Mouse (Mus musculus) adrenal gland (tissue): ENCODE results near the gene Casq2.

ENCODE experiments used
- intact Hi-C: fragments of 180-260 bp; cut with DNase I; formaldehyde crosslinking; loops from one replicate; pipeline ENCODE4 v1.15.1; 2025

Gene Casq2

DNA sequence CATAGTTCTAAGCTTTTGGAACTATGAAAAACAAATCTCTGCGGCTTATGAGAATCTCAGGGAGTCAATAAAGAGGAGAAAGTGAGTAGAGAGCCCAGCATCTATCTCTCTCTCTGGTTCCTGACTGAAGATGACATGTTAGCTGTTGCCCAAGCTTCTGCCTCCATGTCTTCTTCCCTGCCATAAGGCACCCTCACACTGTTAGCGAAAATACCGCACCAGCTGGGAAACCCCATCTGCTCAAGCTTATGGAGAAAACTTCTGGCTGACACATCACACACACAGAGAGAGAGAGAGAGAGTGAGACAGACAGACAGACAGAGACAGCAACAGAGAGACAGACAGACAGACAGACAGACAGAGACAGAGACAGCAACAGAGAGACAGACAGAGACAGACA lies 15.2 kb upstream of the Casq2 start:
- intact Hi-C loops: no loop called here

DNA sequence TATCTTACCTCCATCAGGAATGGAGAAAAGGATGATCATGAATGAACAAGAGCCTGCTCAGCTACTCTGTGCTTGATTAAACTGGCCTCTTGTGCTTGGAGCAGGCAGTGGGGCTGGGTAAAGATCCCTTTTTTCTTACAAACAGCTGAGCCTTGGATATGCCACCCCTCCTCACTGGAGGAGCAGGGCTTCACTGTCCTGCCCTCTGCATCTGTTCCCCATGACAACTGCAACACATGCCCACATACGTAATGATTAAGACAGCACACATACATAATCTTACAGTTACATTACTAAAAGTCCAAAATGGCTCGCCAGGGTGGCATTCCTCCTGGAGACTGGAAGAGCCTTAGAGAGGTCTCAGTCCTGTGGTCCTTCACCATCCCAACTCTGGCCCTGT lies 6.8 kb upstream of the Casq2 start:
- intact Hi-C loops: no loop called here

DNA sequence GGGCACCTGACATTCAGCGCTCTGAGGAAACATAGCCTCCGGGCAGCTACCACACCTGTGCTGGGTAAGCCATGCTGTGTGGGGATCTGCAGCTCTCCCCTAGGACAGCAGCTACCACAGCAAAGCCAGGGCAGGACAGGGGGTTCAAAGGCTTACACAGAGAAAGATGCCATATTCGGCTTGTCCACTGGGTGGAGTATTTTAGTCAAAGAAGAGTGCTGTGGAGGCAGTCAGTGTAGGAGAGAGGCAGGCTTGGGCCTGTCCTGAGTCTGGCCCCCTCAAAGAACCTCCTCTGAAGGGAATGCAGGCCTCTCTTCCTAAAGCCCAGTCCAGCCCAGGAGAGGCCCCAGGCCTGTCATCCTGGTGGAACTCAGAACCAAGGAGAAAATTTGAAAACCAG lies 4.4 kb upstream of the Casq2 start:
- intact Hi-C loops: loop anchor here (1.0 to 10.0 kb wide), 2 partner anchors 161 to 613 kb away; no protein-coding TSS in a partner anchor

DNA sequence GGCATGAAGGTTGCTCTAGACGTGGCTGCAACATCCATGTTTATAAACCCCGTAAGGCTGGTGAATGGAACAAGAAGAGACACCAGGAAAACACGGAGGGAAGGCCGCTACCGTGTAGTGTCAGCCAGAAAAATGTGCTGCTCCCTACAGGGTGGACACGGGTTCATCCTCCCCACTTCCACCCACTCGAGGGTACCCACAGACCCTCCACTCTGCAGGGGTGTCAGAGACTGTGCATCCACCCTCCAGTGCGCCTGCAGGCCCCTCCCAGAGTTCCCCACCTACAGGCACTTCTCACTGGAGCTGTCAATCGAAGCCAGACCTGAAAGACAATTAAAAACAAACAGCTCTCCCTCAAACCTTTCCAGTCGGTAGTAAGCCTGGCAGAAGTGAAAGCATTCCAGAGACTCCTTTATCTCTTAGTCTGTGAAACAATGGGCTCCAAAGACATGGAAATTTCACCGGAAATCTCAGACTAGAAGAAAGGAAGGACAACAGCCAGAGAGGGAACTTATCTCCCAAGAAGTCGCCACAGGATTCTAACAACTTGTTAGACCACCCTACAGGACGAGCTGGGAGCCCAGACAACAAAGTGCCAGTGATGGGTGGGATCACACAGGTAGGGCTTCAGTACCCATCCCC lies 2.5 kb upstream of the Casq2 start:
- intact Hi-C loops: loop anchor here (10.0 kb wide), 1 partner anchor 611 kb away; no protein-coding TSS in a partner anchor

DNA sequence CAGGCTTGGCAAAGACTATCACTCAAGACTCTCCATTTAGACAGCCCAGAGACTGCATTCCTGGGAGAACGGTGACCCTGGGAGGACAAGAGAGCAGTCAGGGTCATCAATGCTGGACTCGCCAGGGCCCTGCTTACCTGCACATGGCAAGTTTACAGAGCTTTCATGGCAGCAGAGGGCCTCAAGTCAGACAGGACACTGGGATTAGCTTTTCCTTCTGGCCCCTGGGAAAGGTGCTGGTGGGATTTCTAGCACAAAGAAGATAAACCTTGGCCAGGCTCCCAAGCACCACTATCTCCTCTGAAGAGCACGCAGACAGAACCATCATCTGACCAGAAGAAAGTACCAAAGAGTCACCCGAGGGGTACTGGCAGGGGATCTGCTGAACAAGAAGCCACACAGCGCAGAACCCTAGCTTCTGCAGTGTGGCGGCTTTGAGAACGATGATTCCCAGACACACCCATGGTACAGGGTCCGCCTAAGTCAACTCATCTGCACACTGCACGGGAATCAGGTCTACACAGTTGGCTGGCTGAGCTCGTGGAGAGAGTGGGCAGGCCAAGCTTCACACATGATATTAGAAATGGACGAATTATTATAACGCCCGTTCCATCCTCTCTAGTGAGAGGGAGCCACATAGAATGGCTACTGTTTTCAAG lies 1.3 kb upstream of the Casq2 start:
- intact Hi-C loops: loop anchor here (10.0 kb wide), 1 partner anchor 610 kb away; no protein-coding TSS in a partner anchor

DNA sequence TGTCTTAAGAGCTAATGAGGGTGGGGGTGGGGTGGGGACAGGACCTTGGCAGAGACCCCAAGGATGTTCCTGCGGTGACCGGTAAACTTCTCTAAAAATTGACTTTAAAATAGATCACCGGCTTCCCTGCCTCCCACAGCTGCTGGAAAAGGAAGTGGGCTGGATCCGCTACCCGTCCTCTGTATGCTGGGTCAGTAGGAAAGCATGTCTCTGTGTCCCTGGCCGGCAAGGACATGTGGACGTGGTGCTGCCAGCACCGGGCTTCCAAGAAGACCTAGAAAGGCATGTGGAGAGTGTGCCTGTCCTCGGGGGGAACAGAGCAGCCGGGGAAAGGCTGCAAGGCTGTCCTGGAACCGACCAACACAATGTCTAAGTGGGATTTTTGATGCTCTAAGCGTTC lies 496 bp upstream of the Casq2 start:
- intact Hi-C loops: loop anchor here (10.0 kb wide), 1 partner anchor 609 kb away; no protein-coding TSS in a partner anchor

DNA sequence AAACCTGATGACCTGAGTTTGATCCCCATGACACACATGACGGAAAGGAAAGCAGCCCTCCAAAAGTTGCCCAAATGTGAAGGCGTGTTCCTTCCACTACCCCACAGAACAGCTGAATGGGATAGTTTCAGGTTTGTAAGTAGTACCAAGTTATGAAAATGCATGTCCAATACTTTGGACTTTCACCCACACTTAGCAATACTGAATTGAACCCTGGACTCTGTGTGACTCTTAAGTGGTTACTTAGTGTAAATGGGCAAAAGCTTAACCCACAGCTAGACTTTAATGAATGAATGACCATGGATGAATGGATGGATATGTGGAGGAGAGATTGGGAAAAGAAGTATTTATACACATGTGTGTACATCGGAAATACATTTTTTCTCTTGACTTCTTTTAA lies 8.6 kb downstream of the Casq2 start:
- intact Hi-C loops: no loop called here

DNA sequence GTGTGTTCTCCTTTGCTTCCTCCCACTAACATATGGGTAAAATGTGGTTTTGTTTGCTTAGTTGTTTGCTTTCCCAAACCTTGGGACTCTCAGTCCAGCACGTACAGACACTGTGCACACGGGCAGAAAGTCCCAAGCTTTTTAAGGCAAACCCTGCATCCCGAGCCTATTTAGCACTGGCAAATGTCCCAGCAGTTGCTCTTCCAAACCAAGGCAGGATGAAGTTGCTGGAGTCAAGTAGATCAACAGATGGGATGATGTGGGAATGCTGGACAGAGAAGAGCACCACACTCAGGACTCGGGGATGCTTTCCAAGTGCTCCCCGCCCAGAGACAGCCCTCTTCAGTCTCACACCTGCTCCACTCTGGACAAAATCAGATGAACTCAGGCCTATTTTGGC lies 9.2 kb downstream of the Casq2 start:
- intact Hi-C loops: no loop called here

DNA sequence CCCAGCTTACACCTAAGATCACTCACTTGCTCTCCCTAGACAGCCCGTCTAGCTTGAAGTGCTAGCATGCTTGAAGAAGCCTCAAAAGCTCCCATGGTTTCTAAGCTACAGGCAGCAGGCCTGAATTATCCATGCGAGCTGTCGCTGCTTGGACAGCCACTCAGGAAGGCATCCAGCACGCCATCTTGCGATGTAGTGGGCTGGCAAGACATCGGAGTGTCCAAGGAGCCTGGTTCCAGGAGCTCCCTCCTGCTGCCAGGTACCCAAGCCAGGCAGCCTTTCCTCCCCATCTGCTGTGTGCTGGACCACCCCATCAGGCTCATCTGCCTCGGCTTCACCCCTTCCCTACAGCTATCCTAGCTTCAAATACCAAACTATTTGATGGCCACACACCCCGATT lies 10.2 kb downstream of the Casq2 start:
- intact Hi-C loops: no loop called here

DNA sequence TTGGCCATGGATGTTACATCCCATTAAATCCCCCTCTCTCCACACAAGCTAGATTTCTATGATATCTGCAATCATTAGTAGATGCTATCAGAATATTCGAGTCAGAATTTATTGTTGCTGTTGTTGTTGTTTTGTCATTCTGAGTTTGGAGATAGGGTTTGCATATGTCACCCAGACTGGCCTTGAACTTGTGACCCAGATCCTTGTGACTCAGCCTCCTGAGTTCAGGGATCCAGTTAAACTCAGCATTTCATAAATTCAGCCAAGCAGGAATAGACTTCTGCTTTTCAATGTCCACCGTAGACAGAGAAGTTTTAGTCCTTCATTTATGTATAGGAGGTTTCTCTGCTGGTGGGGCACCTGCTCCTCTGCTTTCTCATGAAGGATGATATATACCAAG lies 10.8 kb downstream of the Casq2 start:
- intact Hi-C loops: no loop called here

DNA sequence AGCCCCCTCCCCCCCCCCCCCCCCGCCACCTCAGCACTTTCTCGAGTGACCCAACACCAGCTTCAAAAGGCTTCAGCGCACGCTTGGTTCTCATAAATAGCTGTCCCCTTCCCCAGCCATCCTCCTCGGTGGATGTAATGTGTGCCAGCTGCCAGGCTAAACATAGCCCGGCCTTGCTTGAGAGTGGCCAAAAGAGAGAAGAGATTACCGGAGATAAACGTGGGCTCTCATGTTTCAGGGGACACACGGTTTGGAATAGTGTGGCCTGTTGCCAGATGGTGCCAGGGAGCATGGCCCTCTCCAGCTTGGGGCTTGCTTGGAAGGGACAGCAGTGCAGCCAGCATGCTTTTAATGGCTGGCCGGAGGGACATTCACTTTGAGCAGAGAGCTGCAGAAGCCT lies 13.0 kb downstream of the Casq2 start:
- intact Hi-C loops: no loop called here

DNA sequence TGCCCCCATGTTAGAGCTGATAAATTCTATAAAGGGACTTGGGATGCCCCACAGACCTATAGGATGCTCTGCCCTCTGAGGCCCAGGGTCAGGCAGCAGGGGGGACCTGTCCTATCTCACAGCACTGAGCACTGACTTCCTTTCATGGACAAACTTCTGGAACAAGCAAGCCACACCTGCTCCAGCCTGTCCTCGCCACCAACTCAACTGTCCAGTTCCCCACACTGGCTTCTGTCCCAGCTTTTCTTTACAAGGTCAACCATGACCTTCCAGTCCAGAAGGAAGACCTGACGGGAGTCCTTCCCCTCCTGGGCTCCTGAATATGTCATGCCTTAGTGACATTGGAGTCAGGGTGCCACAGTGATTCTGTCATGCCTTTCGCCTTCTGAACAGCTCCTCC lies 13.6 kb downstream of the Casq2 start:
- intact Hi-C loops: no loop called here

DNA sequence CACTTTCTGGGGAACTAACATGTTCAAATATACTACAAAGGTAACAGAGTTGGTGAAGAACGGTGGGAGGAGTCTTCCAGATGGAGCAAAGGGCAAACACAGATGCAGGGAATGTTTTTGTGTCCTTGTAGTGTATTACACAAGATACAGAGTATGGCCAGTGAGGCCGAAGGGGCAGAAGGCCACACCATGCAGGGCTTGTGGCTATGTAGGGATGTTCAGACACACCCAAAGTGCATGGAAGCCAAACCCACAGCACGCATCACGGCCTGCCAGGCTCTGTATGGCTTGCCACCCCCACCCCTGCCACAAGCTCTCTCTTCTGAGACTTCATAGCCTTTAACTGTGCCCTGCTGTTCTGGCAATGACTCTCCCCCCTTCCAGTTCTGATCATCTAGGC lies 15.2 kb downstream of the Casq2 start:
- intact Hi-C loops: no loop called here

DNA sequence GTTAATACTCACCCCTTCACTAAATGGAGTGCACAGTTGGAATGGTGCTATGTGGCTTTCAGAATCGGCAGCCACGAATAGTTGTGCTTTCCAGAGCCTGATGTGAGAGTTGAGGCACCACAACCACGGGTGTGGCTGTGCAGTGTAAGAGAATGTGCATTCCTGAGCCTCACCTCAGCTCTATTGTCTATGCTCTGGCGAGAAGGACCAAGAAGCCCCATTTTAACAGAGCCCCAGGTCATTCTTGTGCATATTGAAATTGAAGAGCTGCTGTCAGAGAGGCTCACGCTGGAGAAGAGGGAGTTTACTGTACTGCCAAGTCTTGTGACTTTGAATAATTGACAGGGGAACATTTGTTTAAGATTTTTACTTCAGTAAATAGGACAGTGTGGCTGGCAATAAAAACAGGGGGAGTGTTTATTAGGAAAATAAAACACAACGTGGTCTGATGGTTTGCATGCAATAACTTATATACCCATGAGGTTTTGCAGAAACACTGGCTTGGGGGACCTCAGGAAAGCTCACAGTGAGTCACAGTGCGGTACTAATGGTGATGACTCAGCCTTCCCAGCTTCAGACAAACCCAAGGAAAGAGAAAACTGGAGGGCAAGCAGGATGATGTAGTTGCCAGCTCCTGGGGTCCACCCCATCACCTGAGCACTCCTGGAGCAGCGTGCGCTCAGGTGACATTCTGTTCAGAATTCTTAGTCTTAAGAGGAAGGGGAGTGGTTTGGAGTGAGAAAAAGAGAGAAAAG lies 17.8 kb downstream of the Casq2 start:
- intact Hi-C loops: no loop called here

DNA sequence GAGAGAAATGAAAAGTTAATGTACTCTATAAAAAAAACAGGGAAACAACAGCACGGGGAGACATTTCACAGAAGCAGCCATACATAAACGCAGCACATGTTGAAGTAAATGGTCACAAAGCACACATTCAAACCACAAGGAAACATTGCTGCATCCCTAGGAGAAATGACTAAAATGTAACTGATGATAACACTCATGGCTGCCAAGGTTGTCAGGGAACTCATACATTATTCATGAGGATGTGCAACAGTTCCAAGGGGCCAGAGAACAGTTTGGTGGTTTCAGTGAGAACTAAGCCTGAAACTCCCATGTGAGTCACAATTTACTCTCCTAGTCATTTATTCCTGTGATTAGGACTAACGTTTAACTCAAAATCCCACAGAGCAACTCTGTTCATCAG lies 22.0 kb downstream of the Casq2 start:
- intact Hi-C loops: no loop called here

DNA sequence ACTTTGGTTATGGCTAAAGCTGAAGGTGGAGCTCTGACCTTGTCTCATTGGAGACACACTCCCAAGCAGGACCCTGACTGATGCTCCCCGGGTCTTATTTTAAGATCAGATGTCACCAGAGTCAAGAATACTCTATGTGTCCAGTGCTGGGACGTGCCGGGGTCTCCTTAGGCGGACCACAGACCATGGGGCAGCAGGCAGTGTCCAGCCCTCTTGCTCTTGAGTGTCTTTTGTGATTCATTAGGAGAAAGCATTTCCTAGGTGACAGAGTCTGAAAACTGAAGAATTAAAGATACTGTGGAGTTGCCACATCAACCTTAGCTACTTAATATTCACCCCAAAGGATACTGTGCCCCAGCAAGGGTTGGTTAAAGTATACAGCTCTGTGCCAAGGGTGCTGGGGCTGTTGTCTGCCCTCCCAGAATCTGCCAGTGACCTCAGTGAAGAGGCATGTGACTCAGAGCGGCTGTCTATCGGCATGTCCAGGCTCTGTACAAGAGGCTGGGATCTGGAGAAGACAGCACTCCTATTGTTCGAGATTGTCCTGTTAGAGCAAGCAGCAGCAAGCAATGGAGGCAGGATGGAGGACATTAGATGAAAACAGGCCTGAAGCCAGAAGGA lies 25.9 kb downstream of the Casq2 start:
- intact Hi-C loops: no loop called here

DNA sequence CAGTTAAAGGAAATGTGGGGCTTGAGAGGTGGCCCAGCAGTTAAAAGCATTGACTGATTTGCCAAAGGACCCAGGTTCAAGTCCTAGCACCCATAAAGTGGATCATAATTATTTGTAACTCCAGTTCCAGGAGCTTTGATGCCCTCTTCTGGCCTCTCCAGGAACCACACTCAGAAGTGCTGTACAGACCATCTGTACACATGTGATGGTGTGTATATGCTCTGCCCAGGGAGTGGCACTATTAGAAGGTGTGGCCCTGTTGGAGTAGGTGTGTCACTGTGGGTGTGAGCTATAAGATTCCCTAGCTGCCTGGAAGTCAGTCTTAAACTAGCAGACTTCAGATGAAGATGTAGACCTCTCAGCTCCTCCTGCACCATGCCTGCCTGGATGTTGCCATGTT lies 34.7 kb downstream of the Casq2 start:
- intact Hi-C loops: no loop called here

DNA sequence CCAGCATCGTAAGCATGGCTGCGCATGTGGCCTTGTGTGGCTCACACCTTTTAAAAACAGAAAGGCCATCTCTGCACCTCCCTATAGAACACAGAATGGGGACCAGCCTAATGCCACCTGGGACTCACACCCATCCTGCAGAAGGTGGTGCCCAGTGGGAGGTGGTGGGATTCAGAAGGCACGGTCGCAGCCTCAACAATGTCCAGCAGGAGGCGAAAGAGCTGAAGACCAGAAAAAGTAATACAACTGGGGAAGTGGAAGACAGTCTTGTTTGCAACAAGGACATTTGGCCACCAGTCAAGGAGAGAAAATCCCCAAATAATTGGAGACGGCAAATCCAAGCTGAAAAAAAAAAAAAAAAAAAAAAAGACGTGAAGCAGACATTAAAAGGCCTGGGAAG lies 35.8 kb downstream of the Casq2 start:
- intact Hi-C loops: no loop called here

DNA sequence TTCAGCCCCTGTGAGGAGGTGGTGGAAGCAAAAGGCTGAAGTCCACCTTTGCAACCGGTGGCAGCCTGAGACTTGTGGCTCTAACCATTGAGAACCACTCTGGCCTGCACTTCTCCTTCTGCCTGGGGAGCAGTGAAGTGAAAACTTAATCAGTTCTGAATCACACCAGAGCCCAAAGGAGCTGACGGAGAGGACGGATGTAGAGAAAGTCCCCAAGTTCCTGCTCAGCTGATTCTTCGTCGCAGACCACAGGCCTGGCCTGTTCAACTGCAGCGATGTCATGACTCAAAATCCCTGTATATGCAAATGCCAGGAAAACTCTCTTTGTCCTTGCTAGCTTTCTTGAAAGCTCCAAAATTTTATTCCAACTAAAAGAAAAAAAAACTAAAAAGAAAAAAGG lies 37.4 kb downstream of the Casq2 start:
- intact Hi-C loops: no loop called here

DNA sequence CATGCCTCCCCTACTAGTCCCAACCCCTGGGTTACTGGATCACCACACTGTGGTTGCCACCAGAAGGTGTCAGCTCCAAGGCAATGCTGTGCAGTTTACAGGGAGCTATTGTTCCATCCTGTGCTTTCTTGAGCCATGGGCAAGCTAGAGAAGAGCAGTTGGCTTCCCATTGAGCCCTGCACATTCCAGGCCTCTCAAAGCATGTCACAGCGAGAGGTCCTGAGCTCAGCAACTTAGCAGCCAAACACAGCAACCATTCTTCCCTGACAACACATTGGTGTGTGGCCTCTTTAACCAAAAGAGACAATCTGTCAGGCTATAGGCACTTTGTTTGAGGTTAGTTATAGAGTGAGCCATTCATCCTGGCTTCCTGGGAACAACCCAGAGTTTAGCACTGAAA lies 39.3 kb downstream of the Casq2 start:
- intact Hi-C loops: no loop called here

DNA sequence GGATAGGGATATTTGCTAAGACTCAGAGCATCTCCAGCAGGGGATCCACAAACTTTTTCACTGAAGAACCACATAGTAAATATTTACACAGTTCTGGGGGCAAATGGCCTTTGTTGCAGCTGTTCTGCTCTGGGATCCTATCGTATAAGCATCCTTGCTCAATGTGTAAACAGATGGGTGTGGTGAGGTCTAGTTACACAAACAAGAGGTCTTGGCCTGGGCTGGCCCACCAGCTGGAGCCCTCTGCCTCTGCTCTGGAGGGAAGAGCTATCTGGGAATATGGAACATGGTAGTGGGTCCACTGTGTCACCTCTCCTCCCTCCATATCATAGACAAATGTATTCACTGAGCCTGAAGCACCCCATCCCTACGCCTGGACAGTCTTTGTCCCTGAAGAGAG lies 40.9 kb downstream of the Casq2 start:
- intact Hi-C loops: no loop called here

DNA sequence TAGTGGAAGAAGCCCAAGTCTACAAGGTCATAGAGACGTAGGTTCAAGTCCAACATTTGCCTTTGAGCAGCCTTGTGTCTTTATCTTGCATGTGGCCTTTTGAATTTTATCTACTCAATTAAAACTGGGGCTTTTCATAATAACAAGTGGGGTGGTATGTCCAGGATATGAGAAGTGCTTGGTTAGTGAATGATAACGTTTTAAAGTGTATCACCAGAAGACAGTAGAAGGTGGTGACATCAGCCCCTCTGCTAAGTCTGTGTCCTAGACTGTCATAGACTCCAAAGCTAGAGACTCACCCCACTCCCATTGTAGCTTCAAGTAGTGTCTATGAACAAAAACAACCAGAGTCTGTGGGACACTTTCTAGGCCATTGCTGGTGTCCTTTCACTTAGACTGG lies 42.0 kb downstream of the Casq2 start:
- intact Hi-C loops: no loop called here
